Mouse (Mus musculus): Measurements from ENCODE around the gene Gm36079. TPM values are rescaled to one million over a fixed set of nuclear protein-coding genes. Genes with fewer than 3 reads are reported as not detected.
"Not testable (repeated sequence)": the region's sequence is repeated elsewhere in the genome, so short reads cannot be mapped to it uniquely, and the experiment has no call there.

Gene Gm36079
- polyA plus RNA-seq, 1 experiment = not detected

- not testable (repeated sequence) for H3K27ac ChIP-seq (ENCODE audit: insufficient read depth, low read length); H3K4me1 ChIP-seq (ENCODE audit: control insufficient read depth, insufficient read depth, low read length); H3K4me3 ChIP-seq (ENCODE audit: insufficient read depth, low read length)
Measured at GRCm38 (mm10) chr13:120031676-120032075, 4.9 kb upstream of the Gm36079 start.

- not testable (repeated sequence) for H3K4me1 ChIP-seq (ENCODE audit: control insufficient read depth, insufficient read depth, low read length); H3K4me3 ChIP-seq (ENCODE audit: insufficient read depth, low read length); H3K27ac ChIP-seq (ENCODE audit: insufficient read depth, low read length)
Measured at GRCm38 (mm10) chr13:120027368-120027767, 557 bp upstream of the Gm36079 start.

GRCm38 (mm10) chr13:120026373-120026772 lies 438 bp downstream of the Gm36079 start:
- H3K4me3 ChIP-seq (ENCODE audit: insufficient read depth, low read length); H3K27ac ChIP-seq (ENCODE audit: insufficient read depth, low read length); H3K4me1 ChIP-seq (ENCODE audit: control insufficient read depth, insufficient read depth, low read length): not testable (repeated sequence)

- H3K4me1 ChIP-seq (ENCODE audit: control insufficient read depth, insufficient read depth, low read length); H3K4me3 ChIP-seq (ENCODE audit: insufficient read depth, low read length); H3K27ac ChIP-seq (ENCODE audit: insufficient read depth, low read length): not testable (repeated sequence)
Measured at GRCm38 (mm10) chr13:120025576-120025975, 1.2 kb downstream of the Gm36079 start.

- H3K27ac ChIP-seq (ENCODE audit: insufficient read depth, low read length); H3K4me1 ChIP-seq (ENCODE audit: control insufficient read depth, insufficient read depth, low read length); H3K4me3 ChIP-seq (ENCODE audit: insufficient read depth, low read length): not testable (repeated sequence)
Measured at GRCm38 (mm10) chr13:120025004-120025403, 1.8 kb downstream of the Gm36079 start.

- not testable (repeated sequence) for H3K4me3 ChIP-seq (ENCODE audit: insufficient read depth, low read length)
Measured at GRCm38 (mm10) chr13:120024581-120024980, 2.2 kb downstream of the Gm36079 start.

GRCm38 (mm10) chr13:120021477-120021876 lies 5.3 kb downstream of the Gm36079 start:
- H3K4me1 ChIP-seq (ENCODE audit: control insufficient read depth, insufficient read depth, low read length); H3K27ac ChIP-seq (ENCODE audit: insufficient read depth, low read length); H3K4me3 ChIP-seq (ENCODE audit: insufficient read depth, low read length): not testable (repeated sequence)

More at GRCm38 (mm10) chr13:120024581-120024980, 2.2 kb downstream of the Gm36079 start:
- H3K4me1 ChIP-seq (ENCODE audit: control insufficient read depth, insufficient read depth, low read length); H3K27ac ChIP-seq (ENCODE audit: insufficient read depth, low read length): not testable (repeated sequence)

GRCm38 (mm10) chr13:120015348-120016007 lies 11.3 kb downstream of the Gm36079 start:
- not testable (repeated sequence) for H3K4me1 ChIP-seq (ENCODE audit: control insufficient read depth, insufficient read depth, low read length); H3K4me3 ChIP-seq (ENCODE audit: insufficient read depth, low read length); H3K27ac ChIP-seq (ENCODE audit: insufficient read depth, low read length)

GRCm38 (mm10) chr13:120013962-120014361 lies 12.8 kb downstream of the Gm36079 start:
- H3K4me1 ChIP-seq (ENCODE audit: control insufficient read depth, insufficient read depth, low read length); H3K27ac ChIP-seq (ENCODE audit: insufficient read depth, low read length); H3K4me3 ChIP-seq (ENCODE audit: insufficient read depth, low read length): not testable (repeated sequence)

GRCm38 (mm10) chr13:120013544-120013943 lies 13.3 kb downstream of the Gm36079 start:
- H3K27ac ChIP-seq (ENCODE audit: insufficient read depth, low read length); H3K4me1 ChIP-seq (ENCODE audit: control insufficient read depth, insufficient read depth, low read length); H3K4me3 ChIP-seq (ENCODE audit: insufficient read depth, low read length): not testable (repeated sequence)

- H3K4me3 ChIP-seq (ENCODE audit: insufficient read depth, low read length); H3K4me1 ChIP-seq (ENCODE audit: control insufficient read depth, insufficient read depth, low read length): not testable (repeated sequence)
Measured at GRCm38 (mm10) chr13:120010068-120010467, 16.7 kb downstream of the Gm36079 start.

GRCm38 (mm10) chr13:119999215-119999614 lies 27.6 kb downstream of the Gm36079 start:
- not testable (repeated sequence) for H3K27ac ChIP-seq (ENCODE audit: insufficient read depth, low read length); H3K4me1 ChIP-seq (ENCODE audit: control insufficient read depth, insufficient read depth, low read length); H3K4me3 ChIP-seq (ENCODE audit: insufficient read depth, low read length)

More at GRCm38 (mm10) chr13:120010068-120010467, 16.7 kb downstream of the Gm36079 start:
- not testable (repeated sequence) for H3K27ac ChIP-seq (ENCODE audit: insufficient read depth, low read length)

- H3K4me3 ChIP-seq (ENCODE audit: insufficient read depth, low read length); H3K27ac ChIP-seq (ENCODE audit: insufficient read depth, low read length); H3K4me1 ChIP-seq (ENCODE audit: control insufficient read depth, insufficient read depth, low read length): not testable (repeated sequence)
Measured at GRCm38 (mm10) chr13:119998442-119999086, 28.2 kb downstream of the Gm36079 start.

- not testable (repeated sequence) for H3K4me1 ChIP-seq (ENCODE audit: control insufficient read depth, insufficient read depth, low read length); H3K27ac ChIP-seq (ENCODE audit: insufficient read depth, low read length); H3K4me3 ChIP-seq (ENCODE audit: insufficient read depth, low read length)
Measured at GRCm38 (mm10) chr13:119991917-119992496, 34.8 kb downstream of the Gm36079 start.

GRCm38 (mm10) chr13:119991264-119991663 lies 35.5 kb downstream of the Gm36079 start:
- not testable (repeated sequence) for H3K4me1 ChIP-seq (ENCODE audit: control insufficient read depth, insufficient read depth, low read length); H3K27ac ChIP-seq (ENCODE audit: insufficient read depth, low read length); H3K4me3 ChIP-seq (ENCODE audit: insufficient read depth, low read length)
